Mouse (Mus musculus): Measurements from ENCODE around the gene Nrap. TPM values are rescaled to one million over a fixed set of nuclear protein-coding genes. Genes with fewer than 3 reads are reported as not detected.

Gene Nrap
- polyA plus RNA-seq, 1 experiment: not detected

DNA sequence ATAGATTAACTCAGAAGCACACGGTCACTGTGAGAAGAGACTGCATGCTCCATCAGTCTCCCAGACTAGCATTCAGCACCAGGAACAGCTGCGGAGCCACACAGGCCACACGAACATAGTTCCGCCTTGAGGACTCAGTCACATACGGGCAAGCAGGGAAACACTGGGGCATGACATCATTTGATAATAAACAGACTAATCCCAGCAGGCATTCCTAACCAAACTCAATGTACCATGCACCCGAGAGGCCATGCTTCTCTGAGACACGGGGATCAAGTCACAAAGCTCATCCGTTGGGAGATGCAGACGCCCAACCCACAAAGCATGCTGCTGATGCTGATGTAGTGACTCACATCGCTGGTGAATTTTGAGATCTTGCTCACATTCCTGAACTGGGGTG lies 15.8 kb downstream of the Nrap start:
- TF ChIP-seq CTCF (IDR thresholded peaks at IDR 0.05; ENCODE audit: insufficient read depth, low read depth, low read length): no peak
- no peak for TF ChIP-seq POLR2A (IDR thresholded peaks at IDR 0.05; ENCODE audit: insufficient read depth, low read depth, low read length)
- 82% methylated on average over 10 of the region's 10 CpGs for WGBS
- H3K4me3 ChIP-seq (ENCODE audit: insufficient read depth, low read depth, low read length): no peak overlapping the region

DNA sequence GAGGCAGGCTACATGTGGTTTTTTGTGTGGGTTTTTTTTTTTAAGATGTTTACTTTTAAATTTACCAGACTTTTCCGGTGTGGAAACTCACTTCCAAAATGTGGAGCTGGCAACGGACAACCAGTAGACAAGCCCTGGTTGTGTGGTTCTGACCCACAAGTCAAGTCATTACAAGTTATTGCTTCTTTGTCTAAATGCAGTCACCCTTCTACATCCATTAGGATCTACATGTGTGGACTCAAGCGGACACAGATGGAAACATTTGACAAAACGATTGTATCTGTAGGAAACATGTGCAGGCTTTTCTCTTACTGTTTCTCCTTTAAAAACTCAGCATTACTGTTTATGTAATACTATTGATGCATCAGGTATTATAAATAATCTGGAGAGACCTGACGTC lies 16.6 kb downstream of the Nrap start:
- no peak overlapping the region for H3K27ac ChIP-seq (ENCODE audit: insufficient read depth, low read depth, low read length)
- no peak overlapping the region for H3K4me3 ChIP-seq (ENCODE audit: insufficient read depth, low read depth, low read length)
- TF ChIP-seq POLR2A (IDR thresholded peaks at IDR 0.05; ENCODE audit: insufficient read depth, low read depth, low read length): no peak
- TF ChIP-seq CTCF (IDR thresholded peaks at IDR 0.05; ENCODE audit: insufficient read depth, low read depth, low read length): no peak
- WGBS: 93% methylated on average over 5 of the region's 5 CpGs
- no peaks in the 10 kb centered on the region for H3K4me1 ChIP-seq (ENCODE audit: control insufficient read depth, insufficient read depth, low read length)

More for the DNA sequence above, 15.8 kb downstream of the Nrap start:
- Histone ChIP-seq H3K27ac (ENCODE audit: insufficient read depth, low read depth, low read length) (no peak overlapping the region), H3K4me1 (ENCODE audit: control insufficient read depth, insufficient read depth, low read length) (no peaks in the 10 kb centered on the region)

DNA sequence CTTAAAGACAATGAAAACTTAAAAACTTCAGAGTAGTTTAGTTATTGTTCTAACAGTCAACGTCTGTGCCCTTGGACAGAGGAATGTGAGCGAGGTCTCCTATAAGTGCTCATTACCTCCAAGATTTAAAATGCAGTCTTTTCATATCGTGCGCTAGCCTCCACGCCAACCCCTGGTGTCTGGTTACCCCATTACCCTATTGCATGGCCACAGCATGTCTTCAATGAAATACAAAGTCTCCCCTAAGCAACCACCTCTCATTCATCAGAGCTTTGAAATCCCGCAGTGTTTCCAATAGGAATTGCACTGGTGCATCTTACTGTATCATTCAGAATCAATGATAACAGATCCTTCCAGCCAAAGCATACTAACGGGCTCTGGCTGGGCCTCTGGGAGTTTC lies 17.6 kb downstream of the Nrap start:
- no peak for TF ChIP-seq CTCF (IDR thresholded peaks at IDR 0.05; ENCODE audit: insufficient read depth, low read depth, low read length)
- no peak overlapping the region for H3K4me3 ChIP-seq (ENCODE audit: insufficient read depth, low read depth, low read length)
- no peaks in the 10 kb centered on the region for H3K4me1 ChIP-seq (ENCODE audit: control insufficient read depth, insufficient read depth, low read length)
- 72% methylated on average over 7 of the region's 7 CpGs for WGBS
- no peak overlapping the region for H3K27ac ChIP-seq (ENCODE audit: insufficient read depth, low read depth, low read length)

DNA sequence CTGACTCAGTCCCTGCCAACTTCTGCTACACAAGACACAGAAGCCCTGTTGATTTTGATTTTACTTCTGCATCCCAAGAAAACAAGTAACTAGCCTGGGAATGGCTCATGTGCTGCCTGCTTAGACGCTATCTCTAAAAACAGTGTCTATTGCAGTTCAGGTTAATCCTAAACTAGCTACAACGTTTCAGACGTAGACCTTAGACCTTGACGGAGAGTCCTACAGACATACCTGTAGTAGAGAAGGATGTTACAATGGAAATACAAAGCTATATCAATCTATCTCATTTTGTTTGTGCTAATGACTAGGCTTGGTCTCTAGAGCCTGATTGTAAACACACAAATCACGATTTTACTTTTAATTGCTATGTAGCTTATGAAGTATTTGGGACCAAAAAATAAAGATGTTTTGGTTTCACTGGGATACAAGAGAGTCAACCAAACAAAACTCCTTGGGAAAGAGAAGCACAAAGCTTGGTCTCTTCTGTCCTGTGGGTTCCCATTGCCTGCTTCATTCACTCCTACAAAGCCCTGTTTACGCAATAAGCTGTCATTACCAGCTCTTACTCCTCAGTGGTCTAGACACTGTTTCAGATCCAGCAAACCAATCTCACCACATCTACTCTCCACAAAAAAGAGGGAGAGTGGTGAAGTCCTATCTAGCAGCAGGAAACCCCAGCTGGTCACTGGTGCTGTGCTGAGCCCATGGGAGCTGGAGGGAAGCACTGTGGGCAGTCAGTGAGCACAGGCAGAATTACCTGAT lies 19.3 kb downstream of the Nrap start:
- no peak for TF ChIP-seq POLR2A (IDR thresholded peaks at IDR 0.05; ENCODE audit: insufficient read depth, low read depth, low read length)
- TF ChIP-seq CTCF (IDR thresholded peaks at IDR 0.05; ENCODE audit: insufficient read depth, low read depth, low read length): no peak
- Histone ChIP-seq H3K4me1 (ENCODE audit: control insufficient read depth, insufficient read depth, low read length) (no peaks in the 10 kb centered on the region), H3K4me3 (ENCODE audit: insufficient read depth, low read depth, low read length) (no peak overlapping the region), H3K27ac (ENCODE audit: insufficient read depth, low read depth, low read length) (no peak overlapping the region)
- 84% methylated on average over 6 of the region's 6 CpGs for WGBS

DNA sequence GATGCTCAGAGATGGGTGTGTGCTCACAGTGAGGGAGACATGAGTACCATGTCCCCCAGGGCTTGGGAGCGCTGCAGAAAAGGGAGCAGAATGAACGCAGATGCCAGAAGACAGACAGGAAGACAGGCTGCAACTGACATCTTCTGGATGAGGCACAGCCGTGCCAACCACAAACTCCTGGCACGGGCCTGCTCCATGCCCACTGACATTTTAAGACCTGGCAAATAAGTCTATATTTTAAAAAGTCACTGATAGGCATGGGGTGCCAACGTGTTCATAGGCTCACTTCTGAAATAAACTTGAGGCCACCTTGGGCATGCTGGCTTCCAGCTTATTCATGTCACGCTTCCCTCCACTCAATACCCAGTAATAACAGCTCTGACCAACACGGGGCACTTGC lies 20.9 kb downstream of the Nrap start:
- 91% methylated on average over 7 of the region's 7 CpGs for WGBS
- TF ChIP-seq CTCF (IDR thresholded peaks at IDR 0.05; ENCODE audit: insufficient read depth, low read depth, low read length) (no peak), POLR2A (IDR thresholded peaks at IDR 0.05; ENCODE audit: insufficient read depth, low read depth, low read length) (no peak)
- no peaks in the 10 kb centered on the region for H3K4me1 ChIP-seq (ENCODE audit: control insufficient read depth, insufficient read depth, low read length)
- H3K4me3 ChIP-seq (ENCODE audit: insufficient read depth, low read depth, low read length): no peak overlapping the region
- H3K27ac ChIP-seq (ENCODE audit: insufficient read depth, low read depth, low read length): no peak overlapping the region

DNA sequence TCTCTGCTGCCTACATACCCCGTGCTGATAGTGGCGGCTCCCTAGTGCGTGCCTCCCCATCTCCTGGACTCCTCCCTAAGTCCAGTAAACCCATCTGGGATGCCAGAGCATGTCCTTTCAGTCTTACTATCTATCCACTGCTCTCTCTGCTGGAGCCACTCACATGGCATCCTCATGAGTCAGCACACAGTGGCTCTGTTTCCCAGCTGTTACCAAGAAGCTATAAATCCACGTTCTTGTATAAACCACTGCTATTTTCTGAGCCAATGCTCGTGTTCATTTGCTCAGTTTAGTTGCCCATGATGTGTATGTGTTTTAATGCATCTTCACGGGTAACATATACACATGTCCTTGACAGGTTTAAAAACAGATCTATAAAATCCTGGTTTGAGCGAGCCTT lies 22.1 kb downstream of the Nrap start:
- WGBS: 65% methylated on average over 7 of the region's 7 CpGs
- H3K27ac ChIP-seq (ENCODE audit: insufficient read depth, low read depth, low read length): no peak overlapping the region
- no peaks in the 10 kb centered on the region for H3K4me1 ChIP-seq (ENCODE audit: control insufficient read depth, insufficient read depth, low read length)
- TF ChIP-seq POLR2A (IDR thresholded peaks at IDR 0.05; ENCODE audit: insufficient read depth, low read depth, low read length): no peak
- no peak for TF ChIP-seq CTCF (IDR thresholded peaks at IDR 0.05; ENCODE audit: insufficient read depth, low read depth, low read length)
- H3K4me3 ChIP-seq (ENCODE audit: insufficient read depth, low read depth, low read length): no peak overlapping the region

DNA sequence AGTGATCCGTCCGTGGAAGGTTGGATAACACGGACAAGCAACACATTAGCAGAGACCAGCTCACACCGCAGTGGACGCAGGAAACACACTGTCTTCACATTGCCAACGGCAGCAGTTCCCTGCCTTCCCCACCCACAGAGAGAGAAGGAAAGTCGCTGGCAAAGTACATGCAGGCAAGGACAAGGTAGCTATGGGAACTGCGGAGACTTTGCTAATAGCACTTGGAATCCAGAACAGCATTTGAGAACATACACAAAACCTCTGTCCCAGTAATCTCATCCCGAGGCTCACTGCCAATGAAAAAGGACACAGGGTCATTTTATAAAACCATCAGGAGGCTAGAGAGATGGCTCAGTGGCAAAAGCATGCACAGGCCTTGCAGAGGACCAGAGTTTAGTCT lies 23.2 kb downstream of the Nrap start:
- TF ChIP-seq POLR2A (IDR thresholded peaks at IDR 0.05; ENCODE audit: insufficient read depth, low read depth, low read length) (no peak), CTCF (IDR thresholded peaks at IDR 0.05; ENCODE audit: insufficient read depth, low read depth, low read length) (no peak)

DNA sequence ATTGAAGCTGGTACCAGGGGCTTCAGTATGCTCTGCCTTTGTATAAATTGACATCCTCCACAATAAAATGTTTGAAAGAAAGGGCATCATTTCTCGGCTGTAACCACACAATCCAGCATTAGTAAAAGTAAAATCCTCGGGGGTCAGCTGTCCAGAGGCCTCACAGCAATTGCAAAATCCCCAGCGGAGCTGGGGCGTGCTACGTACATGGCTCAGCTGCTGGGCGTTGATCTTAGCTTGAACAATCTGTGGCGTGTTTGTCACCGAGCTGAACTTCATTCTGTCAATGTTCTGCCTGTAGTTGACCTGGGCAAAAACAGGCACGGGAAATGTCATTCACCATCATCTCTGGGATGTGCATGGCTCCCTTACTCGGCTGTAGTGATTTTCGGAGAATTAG lies 23.7 kb downstream of the Nrap start:
- WGBS: 86% methylated on average over 11 of the region's 11 CpGs
- Histone ChIP-seq H3K4me3 (ENCODE audit: insufficient read depth, low read depth, low read length) (no peak overlapping the region), H3K27ac (ENCODE audit: insufficient read depth, low read depth, low read length) (no peak overlapping the region), H3K4me1 (ENCODE audit: control insufficient read depth, insufficient read depth, low read length) (no peaks in the 10 kb centered on the region)
- TF ChIP-seq CTCF (IDR thresholded peaks at IDR 0.05; ENCODE audit: insufficient read depth, low read depth, low read length): no peak
- TF ChIP-seq POLR2A (IDR thresholded peaks at IDR 0.05; ENCODE audit: insufficient read depth, low read depth, low read length): no peak

More for the DNA sequence above, 23.2 kb downstream of the Nrap start:
- Histone ChIP-seq H3K27ac (ENCODE audit: insufficient read depth, low read depth, low read length) (no peak overlapping the region), H3K4me1 (ENCODE audit: control insufficient read depth, insufficient read depth, low read length) (no peaks in the 10 kb centered on the region), H3K4me3 (ENCODE audit: insufficient read depth, low read depth, low read length) (no peak overlapping the region)
- WGBS: 74% methylated on average over 9 of the region's 9 CpGs

DNA sequence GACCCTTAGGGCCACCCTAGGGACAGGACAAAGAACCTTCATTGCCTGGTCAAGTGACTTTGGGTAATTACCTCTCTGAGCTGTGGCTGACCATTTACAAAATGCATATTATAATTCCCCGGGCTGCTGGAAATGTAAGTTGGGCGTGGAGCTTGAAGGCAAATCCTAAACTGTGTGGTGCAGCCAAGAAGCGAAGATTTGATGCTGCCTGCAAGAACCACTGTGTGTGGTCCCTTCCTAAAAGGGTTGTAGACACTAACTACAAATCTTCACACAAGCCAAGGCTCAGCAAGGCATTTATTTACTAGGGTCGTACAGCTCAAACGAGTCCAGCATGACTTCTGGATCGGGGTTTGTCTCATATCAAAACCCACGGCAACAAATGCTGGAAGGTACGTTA lies 25.3 kb downstream of the Nrap start:
- no peak for TF ChIP-seq CTCF (IDR thresholded peaks at IDR 0.05; ENCODE audit: insufficient read depth, low read depth, low read length)
- no peak for TF ChIP-seq POLR2A (IDR thresholded peaks at IDR 0.05; ENCODE audit: insufficient read depth, low read depth, low read length)
- no peak overlapping the region for H3K4me3 ChIP-seq (ENCODE audit: insufficient read depth, low read depth, low read length)
- H3K27ac ChIP-seq (ENCODE audit: insufficient read depth, low read depth, low read length): no peak overlapping the region
- 88% methylated on average over 8 of the region's 8 CpGs for WGBS
- no peaks in the 10 kb centered on the region for H3K4me1 ChIP-seq (ENCODE audit: control insufficient read depth, insufficient read depth, low read length)
